Mouse (Mus musculus): ENCODE data around the gene 4833439L19Rik.
"Not testable (repeated sequence)": the region's sequence is repeated elsewhere in the genome, so short reads cannot be mapped to it uniquely, and the experiment has no call there.

The 4833439L19Rik gene

DNA sequence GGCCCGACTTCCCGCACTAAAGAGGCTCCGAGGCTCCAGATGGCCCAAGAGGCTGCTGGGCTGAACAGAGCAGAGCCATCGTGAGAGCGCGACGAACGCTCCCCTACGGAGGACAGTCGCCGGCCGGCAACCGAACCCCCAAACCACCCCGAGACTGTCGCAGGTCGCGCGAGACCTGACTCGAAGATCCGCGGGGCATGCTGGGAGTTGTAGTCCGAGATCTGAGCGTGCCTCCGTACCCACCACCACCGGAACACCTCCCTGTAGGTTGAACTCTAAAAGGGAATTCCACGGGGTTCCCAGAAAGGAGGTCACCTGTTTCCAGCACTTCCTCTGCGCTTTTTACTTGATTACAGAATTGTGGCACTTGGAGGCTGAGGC lies at the start of gene 4833439L19Rik:
4833439L19Rik (minus strand) TSS at position 235 of the 381 bp plus-strand sequence.
- in situ Hi-C loops (cut with MboI) = no loop called here

GRCm38 (mm10) chr13:54613141-54613540 lies 47.9 kb upstream of the 4833439L19Rik start:
- in situ Hi-C loops (cut with MboI) = not testable (repeated sequence)

GRCm38 (mm10) chr13:54610972-54611754 lies 45.9 kb upstream of the 4833439L19Rik start, which contains the start of gene Cltb:
Gene Cltb (minus strand): TSS chr13:54611344.
- in situ Hi-C loops (cut with MboI) = no loop called here

- in situ Hi-C loops (cut with MboI) = no loop called here
Measured at GRCm38 (mm10) chr13:54610613-54610971, 45.4 kb upstream of the 4833439L19Rik start.

- in situ Hi-C loops (cut with MboI) = no loop called here
Measured at GRCm38 (mm10) chr13:54609301-54609700, 44.1 kb upstream of the 4833439L19Rik start.

- in situ Hi-C loops (cut with MboI) = no loop called here
Measured at GRCm38 (mm10) chr13:54608666-54609065, 43.4 kb upstream of the 4833439L19Rik start.

DNA sequence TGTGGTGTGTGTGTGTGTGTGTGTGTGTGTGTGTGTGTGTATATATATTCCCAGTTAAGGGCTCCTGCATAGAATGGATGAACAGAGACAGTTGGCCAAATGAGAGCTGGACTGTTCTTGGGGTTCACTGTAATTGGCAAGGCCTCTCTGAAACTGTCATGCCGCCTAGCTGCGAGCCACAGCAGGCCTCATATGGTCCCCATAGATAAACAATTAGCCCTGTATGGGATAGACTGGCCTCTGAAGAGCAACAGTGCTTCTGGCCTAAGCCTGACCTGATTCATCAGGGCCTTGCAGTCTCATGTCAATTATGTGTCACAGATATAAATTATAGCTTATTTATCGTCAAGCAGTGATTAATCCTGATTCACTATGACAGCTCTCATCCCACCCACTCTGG lies 42.8 kb upstream of the 4833439L19Rik start:
- in situ Hi-C loops (cut with MboI) = no loop called here

DNA sequence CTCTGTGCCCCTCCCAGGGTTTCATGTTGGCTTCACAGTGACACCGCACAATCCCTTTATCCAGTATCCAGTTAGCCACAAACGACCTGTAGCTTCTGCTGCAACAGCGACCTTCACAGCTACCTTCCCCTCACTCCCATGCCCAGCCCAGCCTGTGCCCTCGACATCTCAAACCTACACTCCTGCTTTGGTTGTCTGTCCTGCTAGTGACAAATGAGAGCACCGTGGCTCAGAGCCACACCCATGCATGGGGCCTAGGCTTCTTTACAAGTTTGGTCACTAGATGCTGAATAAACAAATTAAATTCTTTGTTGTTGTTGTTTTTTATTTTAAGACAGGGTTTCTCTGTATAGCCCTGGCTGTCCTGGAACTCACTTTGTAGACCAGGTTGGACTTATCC lies 42.0 kb upstream of the 4833439L19Rik start:
- in situ Hi-C loops (cut with MboI) = no loop called here

GRCm38 (mm10) chr13:54605426-54605825 lies 40.2 kb upstream of the 4833439L19Rik start:
- in situ Hi-C loops (cut with MboI) = no loop called here

- in situ Hi-C loops (cut with MboI) = no loop called here
Measured at GRCm38 (mm10) chr13:54604221-54604620, 39.0 kb upstream of the 4833439L19Rik start.

DNA sequence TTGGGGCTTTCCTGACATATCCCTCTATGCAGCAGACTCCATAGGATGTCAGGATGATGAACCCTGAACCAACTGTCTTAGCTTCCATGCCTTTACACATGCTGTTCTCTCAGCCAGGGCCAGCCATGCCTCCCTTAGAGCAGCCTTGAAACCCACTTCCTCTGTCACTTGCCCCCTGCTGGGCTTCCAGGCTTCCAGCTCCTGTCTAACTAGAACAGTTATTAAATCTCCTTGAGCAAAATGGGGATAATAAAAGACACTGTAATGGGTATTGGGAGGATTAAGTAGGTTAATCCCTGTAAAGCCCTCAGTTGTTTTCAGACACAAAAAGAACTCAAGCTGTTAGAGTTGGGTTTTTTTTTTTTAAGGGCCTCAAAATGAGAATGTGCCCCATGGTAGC lies 38.3 kb upstream of the 4833439L19Rik start:
- in situ Hi-C loops (cut with MboI) = no loop called here

GRCm38 (mm10) chr13:54602639-54603111 lies 37.4 kb upstream of the 4833439L19Rik start:
- in situ Hi-C loops (cut with MboI) = no loop called here

- in situ Hi-C loops (cut with MboI) = no loop called here
Measured at GRCm38 (mm10) chr13:54598622-54599143, 33.4 kb upstream of the 4833439L19Rik start.

- in situ Hi-C loops (cut with MboI) = no loop called here
Measured at GRCm38 (mm10) chr13:54596870-54597269, 31.6 kb upstream of the 4833439L19Rik start.

GRCm38 (mm10) chr13:54596107-54596690 lies 31.0 kb upstream of the 4833439L19Rik start:
- in situ Hi-C loops (cut with MboI) = no loop called here

DNA sequence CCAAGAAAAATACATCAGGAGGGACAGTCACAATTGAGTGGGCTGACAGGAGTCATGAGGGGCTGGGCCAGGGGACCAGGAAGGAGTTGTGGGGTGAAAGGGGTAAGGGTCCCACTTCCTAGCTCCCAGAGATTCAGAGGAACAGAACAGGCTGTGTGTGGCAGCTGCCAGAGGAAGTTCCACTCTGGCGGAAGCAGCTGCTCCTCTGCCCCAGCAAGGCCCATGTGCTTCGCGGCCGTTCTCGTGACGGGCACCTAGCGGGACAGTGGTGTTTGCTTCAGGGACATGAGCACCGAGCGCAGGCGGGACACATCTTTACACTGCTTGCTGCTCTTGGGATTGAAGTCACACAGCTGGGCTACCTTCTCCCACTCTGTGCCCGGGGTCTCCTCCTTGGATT lies 28.4 kb upstream of the 4833439L19Rik start:
- in situ Hi-C loops (cut with MboI) = no loop called here

DNA sequence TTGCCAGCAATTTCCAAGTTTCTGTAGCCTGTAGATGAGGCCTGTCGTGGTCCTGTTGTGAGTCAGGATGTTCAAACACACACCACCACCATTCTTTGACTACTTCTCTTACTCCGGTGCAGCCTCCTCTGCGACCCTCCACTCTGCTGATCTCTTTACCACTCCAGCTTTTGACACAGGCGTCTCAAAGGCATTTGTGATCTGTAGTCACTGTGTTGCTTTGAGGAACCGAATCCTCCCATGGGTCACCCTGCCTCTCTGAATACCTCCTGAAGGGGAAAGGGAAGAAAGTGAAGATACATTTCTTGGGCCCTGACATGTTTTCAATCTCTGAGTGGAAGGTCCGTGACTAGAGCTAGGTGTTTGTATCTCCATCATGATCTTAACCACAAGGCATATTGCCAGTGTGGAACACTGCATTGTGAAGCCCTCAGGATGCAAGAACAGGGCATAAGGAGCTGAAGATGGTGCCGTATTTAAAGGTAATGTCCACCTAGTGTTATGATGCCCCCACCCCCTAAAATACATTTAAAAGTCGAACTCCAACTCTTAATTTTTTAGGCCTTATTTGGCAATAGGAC lies 26.6 kb upstream of the 4833439L19Rik start:
- in situ Hi-C loops (cut with MboI) = no loop called here

DNA sequence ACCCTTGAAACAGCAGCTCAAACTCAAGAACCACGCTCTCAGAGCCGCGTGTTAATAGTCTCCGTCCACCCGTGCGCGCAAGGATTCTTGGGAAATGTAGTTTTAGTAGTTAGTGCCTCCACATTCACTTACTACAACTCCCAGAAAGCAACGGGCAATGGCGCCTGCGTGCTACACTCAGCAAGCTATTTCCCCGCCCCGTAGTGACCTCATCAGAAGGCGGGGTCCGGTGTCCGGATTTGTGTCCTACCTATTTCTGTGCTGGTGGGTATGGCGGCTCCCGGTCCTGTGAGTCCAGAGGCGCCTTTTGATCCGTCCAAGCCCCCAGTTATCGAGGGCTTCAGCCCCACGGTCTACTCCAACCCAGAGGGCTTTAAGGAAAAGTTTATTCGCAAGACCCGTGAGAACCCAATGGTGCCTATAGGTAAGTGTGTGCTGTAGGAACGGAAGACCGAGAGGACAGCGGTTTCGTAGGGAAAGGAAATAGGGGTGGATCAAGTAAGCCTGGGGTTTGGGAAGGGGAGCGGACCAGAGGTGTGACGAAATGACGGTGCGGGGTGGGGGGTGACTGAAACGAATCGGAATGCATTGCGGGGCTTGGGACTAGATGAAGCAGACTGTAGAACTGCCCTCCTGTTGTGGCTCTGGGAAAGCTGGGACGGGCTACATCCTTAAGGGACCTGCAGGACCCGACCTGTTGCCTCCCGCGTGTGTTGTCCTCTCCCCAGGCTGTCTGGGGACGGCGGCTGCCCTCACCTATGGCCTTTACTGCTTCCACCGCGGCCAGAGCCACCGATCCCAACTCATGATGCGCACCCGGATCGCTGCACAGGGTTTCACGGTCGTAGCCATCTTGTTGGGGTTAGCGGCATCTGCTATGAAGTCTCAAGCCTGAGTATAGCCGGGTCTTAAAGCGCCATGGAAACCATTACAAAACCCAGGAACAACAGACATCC lies 25.0 kb upstream of the 4833439L19Rik start, which contains the start of the genes Nop16 and Higd2a:
Nop16 (minus strand) TSS at position 95 of the 956 bp plus-strand sequence.
Higd2a (plus strand) TSS at position 212 of the 956 bp plus-strand sequence.
- in situ Hi-C loops (cut with MboI) = no loop called here

GRCm38 (mm10) chr13:54589414-54589995 lies 24.3 kb upstream of the 4833439L19Rik start:
- in situ Hi-C loops (cut with MboI) = no loop called here

- in situ Hi-C loops (cut with MboI) = no loop called here
Measured at GRCm38 (mm10) chr13:54585831-54586230, 20.6 kb upstream of the 4833439L19Rik start.

- in situ Hi-C loops (cut with MboI) = no loop called here
Measured at GRCm38 (mm10) chr13:54582860-54583259, 17.6 kb upstream of the 4833439L19Rik start.
